Mouse (Mus musculus) small intestine, adult 2 months (tissue): Measurements from ENCODE around the gene Mthfd1l. TPM values are rescaled to one million over a fixed set of nuclear protein-coding genes. Genes with fewer than 3 reads are reported as not detected.

Experiments
- H3K27ac ChIP-seq: fragments of 200-500 bp; 2 replicates; pipeline ENCODE4 v1.5.1; 2012; ENCODE audit warnings: low read depth, low read length, control low read depth, inconsistent platforms; ENCODE audit not compliant: insufficient read depth
- H3K27me3 ChIP-seq: fragments of 200-500 bp; 2 replicates; pipeline ENCODE4 v1.6.1; 2012; ENCODE audit warnings: mild to moderate bottlenecking, moderate library complexity, low read length, inconsistent platforms; ENCODE audit not compliant: control insufficient read depth, insufficient read depth
- H3K36me3 ChIP-seq: fragments of 200-500 bp; 2 replicates; pipeline ENCODE4 v1.6.1; 2012; ENCODE audit warnings: mild to moderate bottlenecking, low read length, control low read depth, inconsistent platforms; ENCODE audit not compliant: control insufficient read depth, insufficient read depth
- H3K4me1 ChIP-seq: fragments of 200-500 bp; 2 replicates; pipeline ENCODE4 v1.6.1; 2012; ENCODE audit warnings: low read length, inconsistent platforms, mixed read lengths; ENCODE audit not compliant: control insufficient read depth, insufficient read depth, insufficient read length
- H3K4me3 ChIP-seq: fragments of 200-500 bp; 2 replicates; pipeline ENCODE4 v1.5.1; 2012; ENCODE audit warnings: low read depth, mild to moderate bottlenecking, control low read depth, inconsistent platforms, low read length, moderate library complexity
- CTCF ChIP-seq: fragments of 200-500 bp; IDR thresholded peaks from 2 replicates; pipeline ENCODE4 v1.5.1; 2012; ENCODE audit warnings: low read depth, mild to moderate bottlenecking, control low read depth, inconsistent platforms, low read length, moderate library complexity, mixed read lengths; ENCODE audit not compliant: insufficient replicate concordance, insufficient read length; ENCODE audit errors: extremely low read depth
- POLR2A ChIP-seq: fragments of 200-500 bp; IDR thresholded peaks from 2 replicates; pipeline ENCODE4 v1.6.1; 2012; ENCODE audit warnings: low read depth, mild to moderate bottlenecking, control low read depth, inconsistent platforms, low read length, moderate library complexity
- WGBS: fragments of 180-500 bp; shearing (Covaris S2); methylation state at CpG from one replicate; pipeline ENCODE4 v1.1.7; 2018; 5-methylcytosine and 5-hydroxymethylcytosine counted together
- polyA plus RNA-seq: library from polyadenylated mRNA; depleted of rRNA; stranded (reverse); fragments of >200 nt; gene quantifications from 2 replicates; pipeline ENCODE4 v1.2.3, GENCODE M21; 2012

Mthfd1l gene
- polyA plus RNA-seq, 1 experiment, result 1.3 TPM

DNA sequence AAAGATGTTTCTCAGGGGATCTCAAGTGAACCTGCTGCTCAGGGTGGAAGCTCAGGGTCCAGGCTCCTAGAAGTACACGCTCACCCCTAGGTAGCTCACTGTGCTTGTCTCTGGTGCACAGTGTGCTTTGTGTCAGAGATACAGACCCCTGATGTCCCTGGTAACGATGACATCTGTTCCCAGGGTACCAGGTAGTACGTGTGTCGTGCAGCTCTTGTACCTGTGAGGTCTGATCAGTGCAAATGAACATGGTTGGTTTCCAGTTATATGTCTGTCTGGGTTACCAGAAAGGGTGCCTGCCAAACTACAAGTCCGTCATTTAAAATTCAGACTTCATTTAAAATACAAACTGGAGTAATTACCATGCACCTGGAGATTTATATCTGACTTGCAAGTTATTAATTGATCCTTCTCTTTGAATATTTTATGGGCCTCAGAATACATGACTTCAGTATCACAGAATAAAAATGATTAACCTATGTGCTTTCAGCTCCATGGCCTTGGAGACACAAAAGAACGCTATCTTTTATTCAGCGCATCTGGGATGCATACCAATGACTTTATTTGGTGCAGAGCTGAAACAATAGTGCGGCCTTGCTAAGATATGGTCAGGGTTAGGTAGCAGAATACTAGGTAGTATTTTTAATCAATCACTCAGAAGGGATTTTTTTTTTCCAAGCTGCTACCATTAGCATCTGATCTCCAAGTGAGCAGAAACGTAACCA lies 121.3 kb downstream of the Mthfd1l start:
- 94% methylated on average over 9 of the region's 9 CpGs for WGBS
- H3K36me3 ChIP-seq, result no peaks in the 10 kb centered on the region
- no peak for TF ChIP-seq CTCF
- no peak for TF ChIP-seq POLR2A

DNA sequence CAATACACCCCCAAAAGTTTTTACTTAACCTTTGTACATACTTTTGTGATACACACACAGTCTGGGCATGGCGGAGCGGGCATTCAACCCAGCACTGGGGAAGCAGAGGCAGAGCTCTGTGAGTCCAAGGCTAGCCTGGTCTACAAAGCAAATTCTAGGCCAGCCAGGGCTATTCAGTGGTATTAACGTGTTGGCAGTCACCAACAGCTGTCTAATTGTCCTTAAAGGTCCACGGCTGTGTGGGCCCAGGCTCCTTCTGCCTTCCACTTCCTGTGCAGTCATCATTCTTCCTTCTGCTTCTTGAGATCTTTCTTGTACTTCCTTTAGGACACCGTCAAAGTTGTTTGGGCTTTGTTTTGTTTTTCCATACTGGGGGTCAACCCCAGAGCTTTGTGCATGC lies 123.2 kb downstream of the Mthfd1l start:
- 73% methylated on average over 5 of the region's 5 CpGs for WGBS
- no peaks in the 10 kb centered on the region for H3K4me1 ChIP-seq
- H3K27me3 ChIP-seq, result no peaks in the 10 kb centered on the region
- TF ChIP-seq CTCF, result no peak
- TF ChIP-seq POLR2A, result no peak
- H3K4me3 ChIP-seq, result no peak overlapping the region
- no peak overlapping the region for H3K27ac ChIP-seq
- no peaks in the 10 kb centered on the region for H3K36me3 ChIP-seq

More for the DNA sequence above, 121.3 kb downstream of the Mthfd1l start:
- H3K27me3 ChIP-seq, result no peaks in the 10 kb centered on the region
- H3K27ac ChIP-seq, result no peak overlapping the region
- H3K4me3 ChIP-seq, result no peak overlapping the region
- no peaks in the 10 kb centered on the region for H3K4me1 ChIP-seq

DNA sequence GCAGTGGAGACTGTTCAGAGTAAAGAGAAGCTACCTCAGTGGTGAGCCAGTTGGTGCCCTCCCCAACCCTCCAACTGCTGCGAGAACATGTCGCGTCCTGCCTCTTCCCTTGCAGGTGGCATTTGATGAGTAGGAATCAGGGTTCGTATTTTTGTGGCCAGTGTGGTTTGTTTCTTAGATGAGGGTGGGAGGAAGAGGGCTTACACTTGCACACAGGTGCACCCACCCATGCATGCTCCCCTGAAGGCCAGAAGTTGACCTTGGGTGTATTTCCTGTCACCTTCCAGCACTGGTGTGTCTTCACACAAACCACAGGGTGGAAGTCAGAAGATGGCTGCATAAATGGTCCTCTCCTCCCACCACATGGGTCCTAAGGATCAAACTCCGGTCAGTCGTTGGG lies 127.1 kb downstream of the Mthfd1l start:
- no peak overlapping the region for H3K4me3 ChIP-seq
- no peaks in the 10 kb centered on the region for H3K27me3 ChIP-seq
- WGBS, result 90% methylated on average over 6 of the region's 6 CpGs
- H3K36me3 ChIP-seq, result no peaks in the 10 kb centered on the region
- no peaks in the 10 kb centered on the region for H3K4me1 ChIP-seq
- no peak overlapping the region for H3K27ac ChIP-seq
- TF ChIP-seq CTCF, result no peak
- no peak for TF ChIP-seq POLR2A

DNA sequence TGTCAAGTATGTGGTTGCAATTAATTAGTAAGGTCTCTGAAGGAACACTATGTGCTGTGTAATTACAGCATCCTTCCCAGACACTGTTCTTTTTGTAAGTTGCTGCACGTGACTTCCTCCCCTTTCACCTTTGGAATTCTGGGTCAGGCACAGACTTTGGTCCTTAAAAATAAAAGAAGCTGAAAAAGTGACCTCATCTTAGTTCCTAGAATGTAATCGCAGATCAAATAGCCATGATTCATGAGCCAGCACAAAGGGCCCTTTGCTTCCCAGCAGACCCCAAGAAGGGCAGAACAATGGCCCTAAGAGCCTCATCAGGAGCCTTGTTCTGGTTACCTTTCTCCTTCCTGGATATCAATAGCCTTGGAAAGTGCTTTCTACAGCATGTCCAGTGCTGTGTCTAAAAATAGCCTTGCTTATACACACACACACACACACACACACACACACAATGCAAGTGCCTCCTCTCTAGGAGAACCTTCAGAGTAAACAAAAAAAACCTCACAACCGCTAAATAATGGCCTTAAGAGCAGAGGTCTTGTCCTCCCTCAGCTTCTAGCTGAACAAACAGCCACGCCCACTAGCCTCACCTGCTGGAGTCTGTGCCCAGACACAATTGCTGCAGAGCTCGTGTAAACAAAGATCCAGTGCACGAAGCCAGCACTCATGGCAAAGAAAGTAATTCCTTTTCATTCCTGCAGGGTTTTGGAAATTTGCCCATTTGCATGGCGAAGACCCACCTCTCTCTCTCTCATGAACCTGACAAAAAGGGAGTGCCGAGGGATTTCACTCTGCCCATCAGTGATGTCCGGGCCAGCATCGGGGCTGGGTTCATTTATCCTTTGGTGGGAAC lies 133.0 kb downstream of the Mthfd1l start:
- Histone ChIP-seq H3K4me1 (peaks cover 17% of the 10 kb centered on the region), H3K27ac (peak overlapping the region; percentile 71), H3K4me3 (no peak overlapping the region), H3K36me3 (no peaks in the 10 kb centered on the region), H3K27me3 (no peaks in the 10 kb centered on the region)
- no peak for TF ChIP-seq POLR2A
- TF ChIP-seq CTCF, result peak; percentile 11; the same call in 1 of the 2 replicates
- 16% methylated on average over 10 of the region's 10 CpGs for WGBS

DNA sequence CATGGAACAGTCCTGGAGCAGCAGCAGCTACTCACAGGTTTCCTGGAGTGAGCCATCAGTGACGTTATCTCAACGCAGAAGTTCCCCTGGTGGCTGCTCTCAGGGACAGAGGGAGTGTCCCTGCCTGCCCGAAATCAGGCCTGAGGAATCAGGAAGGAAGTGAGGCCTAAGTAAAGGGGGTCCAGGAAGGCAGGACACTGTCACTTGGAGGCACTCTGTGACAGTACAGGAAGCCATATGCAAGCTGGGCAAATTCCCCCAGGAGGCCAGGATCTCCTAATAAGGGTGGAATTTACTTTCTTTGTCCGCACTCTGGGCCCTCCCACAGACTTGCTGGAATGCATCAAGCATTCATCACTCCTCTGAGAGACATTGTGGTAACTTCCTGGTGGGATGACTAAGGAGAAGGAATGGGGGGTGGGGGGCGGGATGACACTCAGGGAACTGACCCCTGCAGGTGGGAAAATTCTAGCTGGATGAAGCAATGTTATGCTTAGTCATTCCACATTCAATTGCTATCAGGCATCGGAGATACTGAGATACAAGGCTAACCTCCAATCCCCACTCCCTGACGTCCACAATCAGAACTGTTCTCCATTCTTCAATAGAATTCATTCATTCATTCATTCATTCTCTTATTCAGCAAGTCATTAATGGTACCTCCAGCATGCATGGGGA lies 134.9 kb downstream of the Mthfd1l start:
- Histone ChIP-seq H3K27ac (peak overlapping the region; percentile 76), H3K4me1 (peaks cover 17% of the 10 kb centered on the region), H3K27me3 (no peaks in the 10 kb centered on the region), H3K36me3 (no peaks in the 10 kb centered on the region), H3K4me3 (no peak overlapping the region)
- TF ChIP-seq CTCF (no peak), POLR2A (no peak)
- 35% methylated on average over 7 of the region's 7 CpGs for WGBS

DNA sequence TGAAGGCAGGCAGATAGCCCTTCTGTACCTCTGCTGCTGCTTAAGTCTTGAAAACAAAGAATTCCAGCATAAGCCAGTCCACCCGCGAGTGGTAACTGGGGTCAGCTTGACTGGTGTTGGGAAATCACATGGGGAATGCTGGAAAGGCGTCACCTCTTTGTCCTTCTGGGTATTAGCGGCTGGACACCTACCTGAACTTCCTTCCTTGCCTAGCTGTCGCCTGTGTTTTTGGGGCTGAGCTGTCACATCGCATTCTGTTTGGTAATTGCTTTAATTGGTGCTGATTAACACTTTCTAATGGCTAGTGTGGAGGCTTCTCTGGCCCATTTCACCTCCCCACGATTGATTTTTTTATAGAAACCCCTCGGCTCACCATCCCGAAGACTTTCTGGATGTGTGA lies 135.5 kb downstream of the Mthfd1l start:
- 87% methylated on average over 9 of the region's 9 CpGs for WGBS
- H3K36me3 ChIP-seq, result no peaks in the 10 kb centered on the region
- H3K27ac ChIP-seq, result no peak overlapping the region
- H3K4me3 ChIP-seq, result no peak overlapping the region
- no peaks in the 10 kb centered on the region for H3K27me3 ChIP-seq
- peaks cover 17% of the 10 kb centered on the region for H3K4me1 ChIP-seq
- TF ChIP-seq CTCF (no peak), POLR2A (no peak)
